Mouse (Mus musculus): ENCODE results near the gene Acat3.
"Not testable (repeated sequence)": the region's sequence is repeated elsewhere in the genome, so short reads cannot be mapped to it uniquely, and the experiment has no call there.

Acat3 gene

GRCm38 (mm10) chr17:12940151-12940805, at the start of gene Acat3:
Gene Acat3 (minus strand): TSS chr17:12940600.
- in situ Hi-C loops (cut with MboI, MseI) = no loop called here

- in situ Hi-C loops (cut with MboI, MseI) = loop anchor here (5.0 kb wide), 1 partner anchor 76 kb away; the partner anchor contains the start of gene Pnldc1
Observed at GRCm38 (mm10) chr17:12988096-12988495, 47.7 kb upstream of the Acat3 start.

DNA sequence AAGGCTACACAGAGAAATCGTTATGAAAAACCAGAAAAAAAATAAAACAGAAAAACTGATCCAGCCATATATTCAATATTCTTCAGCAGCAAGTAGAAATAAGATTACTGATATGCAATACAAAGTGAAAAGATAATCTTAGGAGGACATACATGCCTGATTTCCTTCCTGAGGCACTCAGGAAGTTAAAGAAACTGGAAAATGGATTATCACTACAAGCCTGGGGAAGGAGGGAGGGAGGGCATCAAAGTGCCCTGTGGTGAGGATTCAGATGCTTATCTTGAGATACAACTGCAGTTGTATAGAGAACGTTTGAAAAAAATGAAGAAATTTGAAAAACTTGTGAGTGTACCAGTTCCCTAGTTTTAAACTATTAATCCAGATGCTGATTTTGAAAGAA, 43.6 kb upstream of the Acat3 start:
- in situ Hi-C loops (cut with MboI, MseI) = no loop called here

DNA sequence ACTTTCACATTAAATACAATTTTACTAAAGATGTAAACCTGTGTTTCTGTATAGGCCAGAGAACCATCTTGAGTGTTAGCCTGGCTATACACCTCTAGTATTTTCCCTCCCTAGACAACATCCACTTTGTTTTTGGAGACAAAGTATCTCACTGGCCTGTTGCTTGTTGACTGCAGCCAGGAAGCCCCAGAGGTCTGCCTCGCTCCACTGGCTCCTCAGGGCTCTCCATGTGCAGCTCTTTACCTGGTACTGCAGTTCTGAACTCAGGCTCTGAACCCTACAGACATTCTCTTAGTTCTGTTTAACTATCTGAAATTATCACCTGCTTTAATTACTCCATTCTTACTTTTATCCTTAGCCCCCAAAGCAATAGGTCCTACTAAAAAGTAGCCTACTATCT, 38.1 kb upstream of the Acat3 start:
- in situ Hi-C loops (cut with MboI, MseI) = no loop called here

DNA sequence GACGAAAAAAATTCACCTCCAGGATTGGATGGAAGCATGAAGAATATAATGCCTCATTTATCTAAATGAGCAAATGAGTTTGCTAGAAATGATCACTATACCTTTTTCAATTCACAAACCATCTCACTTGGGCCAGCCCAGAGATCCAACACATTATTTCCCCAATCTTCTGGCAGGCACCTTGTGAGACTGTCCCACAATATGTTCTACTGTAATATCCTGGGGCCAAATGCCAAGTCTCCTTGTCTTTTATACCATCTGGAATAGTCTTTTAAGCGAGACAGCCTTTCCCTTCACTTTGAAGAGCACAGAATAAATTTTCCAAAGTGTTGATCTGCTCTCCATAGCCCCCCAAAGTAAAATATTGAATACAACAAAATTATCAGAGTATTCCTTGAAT, 33.5 kb upstream of the Acat3 start:
- in situ Hi-C loops (cut with MboI, MseI) = no loop called here

DNA sequence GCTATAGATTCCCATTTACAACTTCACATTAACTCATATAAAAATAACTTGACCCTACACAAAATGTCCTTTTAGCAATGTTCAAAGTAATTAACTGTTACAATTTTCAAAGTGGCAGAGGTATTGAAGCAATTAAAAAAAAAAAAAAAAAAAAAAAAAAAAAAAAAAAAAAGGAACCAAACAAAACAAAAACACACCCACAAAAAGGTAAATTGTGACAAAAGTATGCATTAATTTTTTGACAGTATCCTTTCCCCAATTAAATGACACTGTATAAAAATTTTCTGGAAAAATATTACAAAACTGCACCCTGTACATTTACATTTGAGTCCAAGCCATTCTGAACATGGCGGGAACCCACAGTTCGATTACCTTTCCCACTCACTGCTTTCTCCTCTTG, 26.8 kb upstream of the Acat3 start:
- in situ Hi-C loops (cut with MboI, MseI) = no loop called here

DNA sequence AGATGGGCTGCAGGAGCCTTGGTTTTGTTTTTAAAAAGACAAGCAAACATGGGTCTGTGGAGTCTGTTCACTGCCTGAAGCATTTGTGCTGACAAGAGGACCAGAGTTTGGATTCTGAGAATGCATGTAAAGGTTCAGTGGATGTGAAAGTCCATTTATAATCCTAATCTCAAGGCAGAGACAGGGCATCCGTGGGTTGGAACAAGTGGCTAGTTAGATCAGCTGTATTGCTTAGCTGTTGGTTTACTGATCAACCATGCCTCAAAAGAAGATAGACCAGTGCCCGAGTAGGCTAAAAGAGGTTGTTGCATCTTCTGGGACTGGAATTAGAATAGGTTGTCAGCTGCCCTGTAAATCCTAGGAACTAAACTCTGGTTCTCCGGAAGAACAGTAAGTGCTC, 23.1 kb upstream of the Acat3 start:
- in situ Hi-C loops (cut with MboI, MseI) = loop anchor here (5.0 kb wide), 1 partner anchor 86 kb away; the partner anchor contains the start of gene Mrgprh

DNA sequence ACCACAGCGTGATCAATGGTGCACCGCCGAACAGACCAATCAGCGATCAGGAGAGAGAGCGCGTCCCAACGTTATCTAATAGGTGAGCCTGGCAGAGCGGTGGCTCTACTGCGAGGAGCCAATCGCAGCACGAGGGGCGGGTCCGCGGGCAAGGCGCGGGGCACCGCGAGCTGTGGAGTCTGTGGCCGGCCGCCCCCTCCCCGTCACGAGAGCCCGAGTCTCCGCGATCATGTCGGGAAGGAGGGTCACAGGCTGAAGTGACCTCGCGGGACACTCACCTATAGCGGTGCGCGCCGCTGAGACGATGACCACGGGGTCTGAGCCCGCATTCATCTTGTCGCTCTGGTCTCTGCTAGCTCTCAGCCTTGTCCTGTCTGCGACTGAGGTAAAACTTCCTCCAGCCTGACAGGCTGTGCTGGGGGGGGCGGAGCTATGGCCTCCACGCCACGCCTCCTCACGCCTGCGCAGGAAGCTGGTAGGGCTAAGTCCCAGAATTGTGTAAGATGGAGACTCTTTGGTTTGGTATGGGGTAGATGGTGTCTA, 20.0 kb upstream of the Acat3 start, which contains the start of gene Acat2:
Gene Acat2 (minus strand): TSS at position 417 of the 543 bp plus-strand sequence.
- in situ Hi-C loops (cut with MboI, MseI) = loop anchor here (5.0 kb wide), 1 partner anchor 83 kb away; the partner anchor contains the start of gene Mrgprh

DNA sequence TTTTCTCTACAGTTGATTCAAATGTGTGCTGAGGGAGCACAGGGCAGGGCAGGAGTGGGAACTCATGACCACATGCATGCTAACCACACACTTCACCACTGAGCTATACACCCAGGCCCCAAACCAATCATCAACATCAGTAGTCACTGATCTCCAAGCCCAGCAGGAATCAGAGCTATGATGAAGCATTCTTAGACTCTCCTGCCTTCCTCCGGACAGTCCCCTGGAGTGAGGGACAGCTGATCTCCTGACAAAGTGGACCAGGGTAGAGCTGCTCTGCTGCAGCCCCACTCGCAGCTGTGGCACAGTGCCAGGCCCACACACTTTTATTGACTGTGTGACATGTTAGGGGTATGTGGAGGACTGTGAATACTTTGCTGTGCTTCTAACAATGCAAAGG, 19.0 kb upstream of the Acat3 start:
- in situ Hi-C loops (cut with MboI, MseI) = not testable (repeated sequence)

- in situ Hi-C loops (cut with MboI, MseI) = no loop called here
Observed at GRCm38 (mm10) chr17:12956664-12957063, 16.3 kb upstream of the Acat3 start.

- in situ Hi-C loops (cut with MboI, MseI) = no loop called here
Observed at GRCm38 (mm10) chr17:12949669-12950068, 9.3 kb upstream of the Acat3 start.

GRCm38 (mm10) chr17:12942459-12943162, 2.2 kb upstream of the Acat3 start:
- in situ Hi-C loops (cut with MboI, MseI) = no loop called here

DNA sequence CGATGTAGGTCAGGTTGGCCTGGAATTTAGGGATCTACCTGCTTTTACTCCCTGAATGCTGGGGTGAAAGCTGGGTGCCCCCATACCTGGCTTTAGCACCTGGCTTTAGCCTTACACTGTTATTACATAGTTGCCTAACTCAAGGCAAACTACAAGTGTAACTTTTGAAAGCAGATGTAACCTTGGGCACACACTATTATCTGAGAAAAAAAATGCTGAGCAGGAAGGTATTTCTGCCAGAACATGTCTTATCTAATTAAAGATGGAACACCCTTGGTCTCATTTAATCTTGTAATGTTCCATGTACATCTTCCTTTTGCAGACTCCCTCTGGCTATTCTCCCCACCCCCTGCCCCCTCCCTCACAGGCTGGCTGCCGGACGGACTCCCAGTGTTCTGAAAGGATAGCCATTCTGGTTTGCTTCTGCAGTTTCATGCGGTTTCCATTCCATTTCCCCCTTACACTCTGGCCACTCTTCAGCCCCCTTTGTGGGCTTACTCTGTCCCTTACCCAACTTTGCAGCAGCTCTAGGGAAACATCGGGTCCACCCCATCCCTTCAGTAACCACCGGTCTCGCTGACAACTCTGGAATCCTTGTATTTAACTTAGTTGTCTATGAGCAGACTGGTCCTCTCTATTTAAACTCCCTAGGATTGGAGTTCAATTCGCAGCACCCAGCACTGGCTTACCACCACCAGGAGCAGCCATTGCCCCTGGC, 1.3 kb upstream of the Acat3 start:
- in situ Hi-C loops (cut with MboI, MseI) = no loop called here

DNA sequence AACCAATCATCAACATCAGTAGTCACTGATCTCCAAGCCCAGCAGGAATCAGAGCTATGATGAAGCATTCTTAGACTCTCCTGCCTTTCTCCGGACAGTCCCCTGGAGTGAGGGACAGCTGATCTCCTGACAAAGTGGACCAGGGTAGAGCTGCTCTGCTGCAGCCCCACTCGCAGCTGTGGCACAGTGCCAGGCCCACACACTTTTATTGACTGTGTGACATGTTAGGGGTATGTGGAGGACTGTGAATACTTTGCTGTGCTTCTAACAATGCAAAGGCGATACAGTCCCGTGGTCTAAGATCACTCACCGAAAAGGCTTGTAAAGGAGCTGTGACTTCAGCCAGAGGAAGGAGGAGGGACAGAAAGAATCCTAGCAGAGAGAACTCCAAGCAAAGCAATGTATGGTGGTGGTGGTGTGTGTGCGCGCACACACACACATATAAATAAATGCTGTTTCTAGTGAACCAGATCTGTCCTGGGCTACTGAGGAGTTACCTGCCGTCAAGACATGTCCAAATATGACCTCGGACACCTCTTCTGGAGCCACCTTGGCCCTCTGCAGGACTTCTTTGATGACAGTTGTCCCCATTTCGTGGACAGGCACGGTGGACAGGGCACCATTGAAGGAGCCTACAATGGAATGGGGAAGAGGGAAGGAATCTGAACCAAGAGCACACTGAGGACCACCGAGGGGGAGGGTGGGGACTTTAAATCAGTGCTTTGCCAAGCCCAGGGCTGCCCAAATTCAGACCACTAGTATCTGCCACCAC, 837 bp downstream of the Acat3 start:
- in situ Hi-C loops (cut with MboI, MseI) = not testable (repeated sequence)

- in situ Hi-C loops (cut with MboI, MseI) = no loop called here
Observed at GRCm38 (mm10) chr17:12938077-12938476, 2.3 kb downstream of the Acat3 start.

GRCm38 (mm10) chr17:12937412-12937970, 2.9 kb downstream of the Acat3 start:
- in situ Hi-C loops (cut with MboI, MseI) = no loop called here

DNA sequence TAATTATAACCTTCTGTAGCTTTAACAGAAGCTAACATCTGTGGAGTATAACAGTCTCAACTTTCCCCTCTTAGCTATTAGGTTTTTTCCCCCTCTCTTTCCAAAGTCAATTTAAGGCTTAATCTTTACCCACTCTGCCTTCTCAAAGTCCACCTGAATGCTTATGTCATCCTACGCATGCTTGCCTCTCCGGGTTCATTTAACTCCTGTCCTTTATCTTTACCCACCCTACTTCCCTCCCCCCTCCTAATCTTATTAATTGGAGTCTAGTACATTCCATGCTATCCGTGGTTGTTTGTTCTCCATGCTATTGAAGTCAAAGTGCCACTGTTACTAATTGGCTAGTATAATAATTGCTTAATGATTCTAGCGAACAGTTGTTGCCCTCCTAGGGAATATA, 4.7 kb downstream of the Acat3 start:
- in situ Hi-C loops (cut with MboI, MseI) = no loop called here

GRCm38 (mm10) chr17:12931576-12931975, 8.8 kb downstream of the Acat3 start:
- in situ Hi-C loops (cut with MboI, MseI) = not testable (repeated sequence)

GRCm38 (mm10) chr17:12925703-12926180, 14.7 kb downstream of the Acat3 start:
- in situ Hi-C loops (cut with MboI, MseI) = no loop called here

DNA sequence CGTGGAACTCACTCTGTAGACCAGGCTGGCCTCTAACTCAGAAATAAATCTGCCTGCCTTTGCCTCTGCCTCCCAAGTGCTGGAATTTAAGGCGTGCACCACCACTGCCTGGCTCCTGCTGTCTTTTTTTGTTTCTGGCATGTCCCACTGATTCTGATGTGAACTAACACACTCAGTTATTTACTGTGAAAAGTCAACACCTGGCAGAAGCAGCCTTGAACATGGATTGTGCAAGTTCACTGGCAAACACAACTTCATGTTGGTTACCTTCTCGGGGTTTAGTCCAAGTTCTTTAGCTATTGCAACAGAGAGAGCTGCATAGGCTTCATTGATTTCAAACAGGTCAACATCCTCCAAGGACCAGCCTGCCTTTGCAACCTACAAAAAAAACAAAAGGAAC, 15.4 kb downstream of the Acat3 start:
- in situ Hi-C loops (cut with MboI, MseI) = no loop called here

DNA sequence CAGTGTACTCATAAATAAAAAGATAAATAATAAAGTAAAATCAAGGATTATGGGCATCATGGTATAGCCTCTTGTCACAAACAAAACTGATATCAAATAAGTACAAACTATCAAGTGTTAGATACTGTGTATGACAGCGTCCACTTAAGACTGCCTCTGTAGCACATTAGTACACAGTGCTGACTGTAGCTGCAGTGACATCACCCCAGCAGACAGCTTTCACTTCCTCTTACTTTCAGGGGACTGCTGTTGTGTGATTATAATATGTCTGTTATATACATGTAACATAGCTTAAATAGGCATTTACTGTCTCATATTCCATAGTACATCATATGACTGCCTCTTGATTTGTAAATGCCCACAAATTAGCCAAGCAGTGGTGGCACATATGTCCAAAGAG, 19.3 kb downstream of the Acat3 start:
- in situ Hi-C loops (cut with MboI, MseI) = no loop called here
